Mouse (Mus musculus) cortical plate, adult 2 months (tissue): ENCODE results near the gene Gzmk.

Experiments
- CTCF ChIP-seq: fragments of 200-500 bp; IDR thresholded peaks from 2 replicates; pipeline ENCODE4 v1.5.1; 2011; ENCODE audit warnings: mild to moderate bottlenecking, control low read depth, low read length; ENCODE audit not compliant: insufficient read depth; ENCODE audit errors: extremely low read depth
- POLR2A ChIP-seq: fragments of 200-500 bp; IDR thresholded peaks from 2 replicates; pipeline ENCODE4 v1.6.1; 2011; ENCODE audit warnings: mild to moderate bottlenecking, low read length, control low read depth; ENCODE audit not compliant: insufficient read depth; ENCODE audit errors: extremely low read depth

- no peak for TF ChIP-seq CTCF
- no peak for TF ChIP-seq POLR2A
Observed at GRCm38 (mm10) chr13:113262822-113263221, 37.1 kb upstream of the Gzmk start.
